ENCODE assay signal across 9 mouse cellular contexts in genomic region chr10:42987594-42988052, GRCm38 (mm10).
A peak's percentile ranks its signal among the peaks of the same experiment; 100 is the strongest.
DNase-seq lines count a peak whose midpoint lies in the region; TF ChIP-seq lines count a peak whose summit lies in the region.
"Had no signal": no experiment of that assay in that cellular context is flagged by ENCODE, and none has a peak within 500 bp of the region (broad histone marks: within the 10 kb centered on the region; RNA-seq: fewer than 3 reads in every experiment).

No protein-coding gene starts in this region.

- 0 out of 2 replicates have a peak, but pooled peaks cover 8% of the 10 kb centered on the region for H3K4me1 ChIP-seq in heart, embryonic 10.5 days
- no peaks in the 10 kb centered on the region for H3K4me1 ChIP-seq in kidney, adult 2 months (ENCODE audit: control insufficient read depth, insufficient read depth, low read length)

- no peak for TF ChIP-seq POLR2A in kidney, adult 2 months (IDR thresholded peaks at IDR 0.05; ENCODE audit: low read depth, low read length)

- peak; percentile 67 for TF ChIP-seq CTCF in kidney, adult 2 months (conservative IDR thresholded peaks at IDR 0.05; ENCODE audit: insufficient read depth, insufficient read length, low read depth, low read length)

- H3K9me3 ChIP-seq in heart, embryonic 10.5 days: no peaks in the 10 kb centered on the region

- peak; percentile 93 for DNase-seq in heart, adult 11 months
- DNase-seq in heart, embryonic 10.5 days (ENCODE audit: low spot score): no peak
- DNase-seq in c-Kit-positive CD71-negative TER-119-negative erythroid progenitor cells, embryonic 14.5 days (ENCODE audit: low read depth): peak; percentile 29
- DNase-seq in gonadal fat pad, adult 2 months (ENCODE audit: low read depth): peak; percentile 14
- DNase-seq in kidney, adult 2 months: peak; percentile 63
- peak; percentile 76 for DNase-seq in lung, postnatal 36 days
- DNase-seq in spleen, postnatal 36 days (ENCODE audit: low spot score in 2 of 2): peak; percentile 36 to 52
- DNase-seq in left cerebral cortex, adult 8-10 months (ENCODE audit: low spot score in 2 of 2): no peak

- H3K36me3 ChIP-seq in heart, embryonic 10.5 days: no peaks in the 10 kb centered on the region
- H3K36me3 ChIP-seq in kidney, adult 2 months (ENCODE audit: control insufficient read depth, insufficient read depth, low read length): no peaks in the 10 kb centered on the region

- H3K27ac ChIP-seq in heart, embryonic 10.5 days: no peak overlapping the region
- no peak overlapping the region for H3K27ac ChIP-seq in kidney, adult 2 months (ENCODE audit: insufficient read depth, low read depth, low read length)
- H3K27ac ChIP-seq: macrophage had no signal

- no peak overlapping the region for H3K4me3 ChIP-seq in heart, embryonic 10.5 days
- H3K4me3 ChIP-seq in kidney, adult 2 months (ENCODE audit: insufficient read depth, low read depth, low read length): no peak overlapping the region

- H3K27me3 ChIP-seq in heart, embryonic 10.5 days (ENCODE audit: insufficient read depth, poor library complexity, severe bottlenecking): peaks cover 15% of the 10 kb centered on the region
- H3K27me3 ChIP-seq in kidney, adult 2 months (replicated peaks; ENCODE audit: control insufficient read depth, insufficient read depth, low read length): no peaks in the 10 kb centered on the region

- WGBS in heart, embryonic 10.5 days: 16% methylated on average over 6 of the region's 6 CpGs
- 12% methylated on average over 6 of the region's 6 CpGs for WGBS in kidney, adult 2 months

Comparison
In these comparisons a context has a peak if more than half of its experiments do, and no peak if none do; other contexts are left out.
1. DNase-seq: peak in heart, adult 11 months (single experiment), c-Kit-positive CD71-negative TER-119-negative erythroid progenitor cells, embryonic 14.5 days (single experiment), gonadal fat pad, adult 2 months (single experiment), kidney, adult 2 months (single experiment), lung, postnatal 36 days (single experiment) and spleen, postnatal 36 days (2 of 2); none in heart, embryonic 10.5 days (single experiment) and left cerebral cortex, adult 8-10 months (0 of 2).